Mouse (Mus musculus): ENCODE measurements around the gene Prkrip1.

The Prkrip1 gene

GRCm38 (mm10) chr5:136198474-136199391 is at the start of gene Prkrip1:
TSS of gene Prkrip1 (minus strand) at chr5:136198963.
- DNase-seq (ENCODE audit: low read depth, low spot score), result peak; percentile 98

DNA sequence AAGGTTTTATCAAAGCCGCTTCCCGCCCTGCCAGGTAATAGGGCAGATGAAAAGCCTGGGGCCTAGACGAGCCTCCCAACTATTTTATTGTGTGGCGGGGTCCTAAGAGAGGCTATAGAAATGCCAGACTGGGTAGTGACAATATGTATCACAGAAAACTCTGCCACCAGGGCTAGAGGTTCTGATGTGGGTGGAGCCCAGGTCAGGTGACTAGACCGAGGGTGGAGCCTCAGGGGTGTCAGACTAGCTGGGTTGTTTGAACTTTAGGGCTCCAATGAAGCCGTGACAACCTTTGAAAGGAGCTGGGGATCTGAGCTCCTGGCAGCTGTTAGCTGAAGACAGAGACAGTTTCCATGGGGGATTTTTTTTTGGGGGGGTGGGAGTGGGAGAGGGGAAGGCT is 49.7 kb upstream of the Prkrip1 start:
- no peak for DNase-seq (ENCODE audit: low read depth, low spot score)

DNA sequence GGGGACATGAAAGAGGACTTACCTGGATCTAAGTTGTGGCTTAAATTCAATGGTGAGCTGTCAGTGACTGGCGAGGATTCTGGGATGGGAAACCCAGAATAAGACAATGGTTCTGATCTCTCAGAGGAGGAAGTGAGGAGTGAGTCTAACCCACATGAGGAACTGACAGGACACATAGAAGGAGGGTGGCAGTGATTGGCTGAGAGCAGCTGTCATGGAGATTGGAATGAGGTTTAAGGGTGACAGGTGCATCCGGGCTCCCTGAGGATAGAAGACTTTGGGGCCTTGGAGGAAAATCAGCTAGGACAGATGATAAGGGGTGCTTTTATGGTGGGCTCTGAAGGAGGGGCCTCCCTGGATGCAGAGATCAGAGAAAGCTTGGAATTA is 47.7 kb upstream of the Prkrip1 start, which contains the start of gene Sh2b2:
Sh2b2 (minus strand) TSS at position 105 of the 387 bp plus-strand sequence.
- DNase-seq (ENCODE audit: low read depth, low spot score), result no peak

- DNase-seq (ENCODE audit: low read depth, low spot score), result no peak
Observed at GRCm38 (mm10) chr5:136245541-136246451, 47.0 kb upstream of the Prkrip1 start.

DNA sequence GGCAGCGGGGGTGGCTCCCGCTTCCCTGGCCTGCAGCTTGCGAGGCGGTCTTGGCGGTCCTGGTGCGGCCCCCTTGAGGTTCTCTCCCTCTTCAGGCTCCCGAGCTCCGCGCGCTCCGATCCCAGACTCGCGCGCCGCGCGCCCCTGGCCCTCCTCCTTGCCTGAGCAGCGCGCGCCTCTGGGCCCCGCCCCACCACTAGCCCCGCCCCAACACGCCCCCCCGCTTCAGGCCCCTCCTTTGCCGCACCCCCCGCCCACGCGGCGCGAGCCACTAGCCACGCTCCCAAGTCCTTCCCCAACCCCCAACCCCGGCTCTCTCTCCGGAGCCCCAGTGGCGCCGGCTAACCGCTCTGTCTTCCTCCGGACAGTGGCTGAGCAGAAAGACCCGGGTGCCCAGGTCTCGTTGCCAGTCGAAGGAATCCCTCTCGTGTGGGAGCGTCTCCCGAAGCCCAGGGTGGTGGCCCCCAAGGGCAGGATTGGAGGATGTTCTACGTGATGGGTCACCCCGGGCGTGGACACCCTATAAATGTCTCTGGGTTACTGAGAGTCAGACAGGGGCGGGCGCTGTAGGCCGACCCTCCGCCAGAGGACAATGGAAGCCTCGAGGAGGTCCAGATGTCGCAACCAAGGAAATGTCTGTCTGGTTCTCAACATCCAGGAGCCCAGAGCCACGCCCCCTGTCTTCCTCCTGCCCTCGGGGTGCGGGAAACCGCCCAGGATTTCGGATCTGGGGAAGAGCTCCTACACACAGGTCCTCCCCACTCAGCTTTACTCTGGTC is 46.2 kb upstream of the Prkrip1 start:
- DNase-seq (ENCODE audit: low read depth, low spot score), result peak; percentile 74

DNA sequence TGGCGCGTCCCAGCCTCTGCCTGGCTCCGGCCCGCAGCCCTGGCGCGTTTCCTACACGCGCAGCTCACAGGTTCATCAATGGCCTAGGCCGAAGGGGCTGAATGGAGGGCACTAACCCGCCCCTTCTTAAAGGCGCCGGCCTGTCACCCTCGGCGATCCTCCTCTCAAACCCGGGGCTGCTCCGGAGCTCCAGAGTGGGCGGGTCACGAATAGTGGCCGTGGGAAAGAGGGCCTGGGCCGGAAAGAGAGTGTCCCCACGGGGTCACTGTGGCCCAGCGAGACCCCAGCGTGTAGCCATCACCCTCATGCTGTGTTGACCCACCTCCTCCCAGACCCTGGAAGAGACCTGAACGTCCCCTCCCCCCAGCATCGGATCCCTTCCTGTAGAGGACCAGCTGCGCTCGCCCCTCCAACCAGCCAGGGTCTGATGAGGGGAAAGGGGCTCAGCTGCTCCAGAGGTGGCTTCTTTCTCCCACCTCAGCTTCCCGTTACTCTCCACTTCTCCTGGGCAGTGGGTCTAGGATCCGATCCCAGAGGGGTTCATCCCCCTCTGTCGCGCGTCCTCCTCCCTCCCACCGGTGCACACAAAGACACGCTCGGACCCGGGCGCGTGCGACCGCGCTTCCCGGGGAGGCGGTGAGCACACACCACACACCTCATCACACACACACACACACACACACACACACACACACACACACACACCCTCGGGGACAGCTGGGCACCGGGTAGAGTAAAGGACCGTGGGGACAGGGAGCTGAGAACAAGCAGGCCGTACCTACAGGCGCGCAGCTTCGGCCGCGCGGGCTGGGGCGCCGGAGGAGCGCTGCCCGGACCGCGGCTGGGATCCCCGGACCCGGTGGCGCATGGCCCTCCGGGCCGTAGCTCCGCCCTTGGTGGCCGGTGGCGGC is 45.3 kb upstream of the Prkrip1 start:
- peak; percentile 11 for DNase-seq (ENCODE audit: low read depth, low spot score)

DNA sequence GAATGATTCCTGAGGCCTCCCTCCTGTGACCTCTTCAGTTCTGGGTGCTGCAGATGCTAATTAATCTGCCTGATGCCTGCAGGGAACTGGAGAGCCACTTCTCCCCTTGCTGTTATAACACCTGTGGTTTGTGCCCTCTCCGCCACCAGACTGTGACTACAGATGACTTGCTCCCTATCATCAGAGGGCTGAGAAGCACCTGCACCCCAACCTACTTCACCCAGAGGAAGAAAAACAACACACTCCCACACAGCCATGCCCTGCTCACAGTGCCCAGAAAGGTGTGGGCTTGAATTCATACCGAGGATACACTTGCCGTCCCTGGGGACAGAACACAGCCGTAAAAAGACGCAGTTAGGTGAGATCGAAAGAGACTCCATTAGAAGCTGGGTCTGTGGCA is 42.4 kb upstream of the Prkrip1 start:
- no peak for DNase-seq (ENCODE audit: low read depth, low spot score)

- no peak for DNase-seq (ENCODE audit: low read depth, low spot score)
Observed at GRCm38 (mm10) chr5:136240381-136240780, 41.6 kb upstream of the Prkrip1 start.

DNA sequence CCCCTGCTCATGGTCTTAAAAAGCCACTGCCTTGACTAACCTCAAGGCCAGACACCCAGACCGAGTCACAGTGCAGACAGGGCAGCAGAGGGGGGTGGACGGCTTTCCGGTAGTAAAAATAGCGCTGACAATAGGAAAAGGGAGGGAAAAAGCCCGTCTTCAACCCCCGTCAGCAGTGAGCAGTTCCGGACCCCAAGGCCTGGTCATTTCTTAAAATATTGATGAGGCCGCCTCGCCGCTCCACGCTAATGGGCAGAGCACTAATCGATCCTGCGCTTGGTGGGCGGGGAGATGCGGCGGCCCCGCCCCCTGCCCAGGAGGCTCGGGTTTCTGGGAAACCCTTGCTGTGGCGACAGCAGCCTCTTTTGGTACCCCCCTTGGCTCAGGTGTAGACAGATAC is 38.8 kb upstream of the Prkrip1 start:
- no peak for DNase-seq (ENCODE audit: low read depth, low spot score)

DNA sequence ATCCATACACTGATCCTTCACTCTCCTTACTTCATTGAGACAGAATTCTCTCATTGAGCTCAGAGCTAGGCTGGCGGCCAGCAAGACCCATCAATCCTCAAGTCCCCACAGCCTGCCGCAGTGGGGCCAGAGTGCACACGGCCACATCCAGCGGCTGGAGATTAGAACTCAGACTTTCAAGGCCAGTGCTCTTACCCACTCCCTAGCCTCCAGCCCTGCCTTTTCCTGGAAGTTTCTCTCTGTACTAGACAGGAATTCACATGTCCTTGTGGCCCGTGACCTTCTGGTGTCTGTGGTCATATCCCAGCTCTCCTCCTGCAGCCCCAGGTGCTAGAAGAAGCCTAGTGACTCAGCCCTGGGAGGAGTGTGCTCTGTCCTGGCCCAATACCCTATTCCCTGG is 37.8 kb upstream of the Prkrip1 start:
- DNase-seq (ENCODE audit: low read depth, low spot score), result no peak

DNA sequence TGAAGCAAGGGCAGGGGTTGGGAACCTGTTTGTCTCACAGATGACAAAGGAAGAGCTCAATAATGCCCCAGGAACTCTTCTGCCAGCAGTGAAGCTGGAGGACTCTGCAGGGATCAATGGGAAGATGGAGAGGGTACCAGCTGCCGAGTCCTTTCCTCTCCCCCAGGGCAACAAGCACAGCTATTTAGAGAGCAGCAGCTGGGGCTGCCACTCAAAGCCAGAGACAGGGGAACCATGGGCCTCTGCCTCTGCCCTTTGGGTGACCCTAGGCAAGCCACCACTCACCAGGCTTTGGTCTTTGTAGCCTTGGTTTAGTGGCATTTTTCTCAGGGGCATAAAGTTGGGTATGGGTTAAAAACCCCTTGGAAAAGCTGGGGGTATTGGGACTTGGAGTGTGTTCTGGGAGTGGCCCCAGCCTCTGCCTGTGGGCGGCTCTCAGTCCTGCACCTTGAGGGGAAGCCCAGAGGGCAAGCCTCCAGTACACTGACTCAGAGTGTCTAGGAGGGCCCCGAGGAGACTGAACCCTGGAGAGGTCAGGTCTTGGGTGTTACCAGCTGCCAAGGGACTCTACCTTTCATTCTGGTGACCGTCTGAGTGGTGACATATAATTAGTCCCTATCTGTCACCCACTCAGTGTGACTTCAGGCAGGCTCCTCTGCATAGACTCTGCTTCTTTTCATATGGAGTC is 31.7 kb upstream of the Prkrip1 start:
- no peak for DNase-seq (ENCODE audit: low read depth, low spot score)

DNA sequence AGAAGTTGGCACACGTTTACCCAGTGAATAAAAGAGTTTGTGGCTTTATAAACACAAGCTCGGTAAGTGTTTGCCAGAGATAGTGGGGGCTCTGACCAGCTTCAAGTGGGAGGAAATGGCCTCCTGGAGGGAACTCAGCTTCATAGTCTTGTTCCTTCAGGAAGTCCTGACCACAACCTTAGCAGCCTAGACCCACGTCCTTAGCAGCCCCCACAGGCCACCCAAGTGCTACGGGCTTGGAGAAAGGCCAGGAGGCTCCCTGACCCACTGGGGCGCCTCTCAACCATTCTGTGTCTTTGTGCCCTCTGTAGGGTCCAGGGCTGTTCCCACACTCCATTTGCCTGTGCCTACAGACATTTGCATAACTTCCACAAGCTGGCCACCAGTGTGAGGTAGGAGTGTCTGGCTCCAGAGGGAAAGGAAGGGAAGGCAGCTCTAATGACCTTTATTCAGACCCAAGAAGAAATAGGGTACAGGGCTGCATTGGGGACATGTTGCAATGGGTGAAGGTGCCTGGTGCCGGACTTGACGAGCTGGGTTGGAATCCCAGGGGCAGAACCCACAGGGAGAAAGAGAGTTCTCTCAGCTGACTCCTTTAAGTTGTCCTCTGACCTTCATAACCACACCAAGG is 27.6 kb upstream of the Prkrip1 start:
- no peak for DNase-seq (ENCODE audit: low read depth, low spot score)

DNA sequence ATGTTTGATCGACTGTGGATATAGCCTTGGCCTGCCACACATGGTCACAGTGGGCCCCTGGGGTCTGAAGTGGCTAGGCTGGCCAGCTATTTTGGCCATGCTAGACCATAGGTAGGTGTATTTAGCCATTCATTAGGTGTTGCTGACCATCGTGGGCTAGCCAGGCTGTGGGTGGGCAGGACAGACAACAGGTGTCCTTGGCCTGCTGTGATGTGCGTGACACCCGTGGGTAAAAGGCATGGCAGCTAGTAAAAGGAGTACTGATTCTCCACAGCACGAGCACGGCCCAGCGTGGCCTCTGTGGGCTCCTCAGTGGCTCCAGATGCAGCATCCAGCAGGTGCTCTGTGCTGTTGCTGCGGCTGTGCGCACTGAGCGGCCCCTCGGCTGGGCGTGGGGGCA is 19.8 kb upstream of the Prkrip1 start:
- DNase-seq (ENCODE audit: low read depth, low spot score), result no peak

GRCm38 (mm10) chr5:136217932-136218381 is 19.2 kb upstream of the Prkrip1 start:
- no peak for DNase-seq (ENCODE audit: low read depth, low spot score)

DNA sequence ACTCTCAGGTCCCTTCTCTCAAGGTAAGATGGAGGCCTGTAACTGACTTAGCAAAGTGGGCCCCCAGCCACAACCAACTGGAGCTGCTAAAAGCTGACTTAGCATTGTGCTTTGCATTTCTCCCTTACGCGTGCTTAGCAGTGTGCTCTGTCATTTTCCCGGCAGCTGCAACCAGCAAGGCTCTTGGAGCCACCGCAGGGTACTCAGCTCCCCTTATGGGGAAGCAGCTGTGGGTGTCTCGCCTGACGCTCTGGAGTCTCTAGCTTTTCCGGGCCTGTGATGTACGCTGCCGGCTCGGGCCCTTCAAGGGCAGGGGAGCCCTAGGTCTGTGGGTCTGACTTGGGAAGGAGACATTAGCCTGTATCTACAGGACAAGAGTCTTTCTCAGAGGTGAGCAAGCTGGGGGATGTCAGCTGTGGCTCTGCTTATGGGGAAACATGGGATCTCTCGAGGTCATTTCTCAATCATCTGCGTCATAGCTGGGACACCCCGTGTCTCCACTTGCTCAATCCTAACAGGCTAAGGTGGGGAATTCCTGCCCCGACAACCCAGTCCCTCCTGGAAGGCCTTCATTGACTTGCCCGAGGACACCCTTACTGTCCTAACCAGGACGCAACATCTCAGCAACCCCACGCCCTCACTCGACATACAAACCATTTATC is 18.4 kb upstream of the Prkrip1 start:
- DNase-seq (ENCODE audit: low read depth, low spot score), result no peak

DNA sequence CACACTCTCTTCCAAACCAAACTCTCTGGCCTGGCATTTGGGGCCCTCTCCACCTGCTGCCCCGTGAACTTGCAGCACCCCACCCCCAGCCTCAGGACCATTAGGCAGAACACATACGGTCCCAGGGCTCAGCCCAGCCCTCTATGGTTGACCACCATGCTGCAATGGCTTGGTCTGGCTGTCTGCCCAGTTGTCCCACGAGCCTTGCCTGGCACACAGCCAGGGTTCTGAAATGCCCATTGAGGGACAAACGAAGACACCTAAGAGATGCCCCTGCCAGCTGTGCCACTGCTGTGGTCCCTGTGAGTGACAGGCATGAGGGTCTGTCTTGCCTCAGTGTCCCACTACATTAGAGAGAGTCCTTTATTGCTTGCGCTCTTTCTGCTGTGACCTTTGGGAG is 17.2 kb upstream of the Prkrip1 start:
- no peak for DNase-seq (ENCODE audit: low read depth, low spot score)

DNA sequence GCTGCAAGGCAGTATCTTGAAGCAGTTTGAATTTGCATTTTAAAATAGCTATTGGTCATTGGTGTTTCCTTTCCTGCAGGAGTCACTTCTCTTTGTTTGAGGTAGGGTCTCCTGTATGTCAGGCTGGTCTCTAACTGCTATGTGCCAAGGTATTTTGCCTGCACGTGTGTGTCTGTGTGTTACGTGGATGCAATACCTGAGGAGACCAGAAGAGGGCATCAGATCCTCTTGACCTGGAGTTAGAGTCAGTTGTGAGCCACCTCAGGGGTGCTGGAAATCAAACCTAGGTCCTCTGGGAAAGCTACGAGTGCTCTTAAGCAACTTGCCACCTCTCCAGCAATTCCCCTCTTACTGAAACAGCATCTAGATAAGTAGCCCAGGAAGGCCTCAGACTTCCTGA is 16.4 kb upstream of the Prkrip1 start:
- DNase-seq (ENCODE audit: low read depth, low spot score), result peak; percentile 32

DNA sequence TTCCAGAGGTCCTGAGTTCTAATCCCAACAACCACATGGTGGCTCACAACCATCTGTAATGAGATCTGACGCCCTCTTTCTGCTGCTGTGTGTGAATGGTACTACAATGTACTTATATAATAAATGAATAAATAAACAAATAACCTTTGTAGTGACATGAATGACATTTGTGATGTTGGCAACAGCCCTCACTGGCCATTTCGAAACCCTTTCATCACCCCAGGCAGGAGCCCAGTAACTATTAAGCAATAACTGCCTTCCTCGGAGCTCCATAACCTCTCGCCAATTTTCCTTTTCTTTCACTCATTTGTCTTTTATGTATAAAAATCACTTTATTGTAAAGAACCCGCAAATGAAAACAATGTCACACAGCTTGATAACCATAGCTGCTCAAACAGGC is 15.0 kb upstream of the Prkrip1 start:
- no peak for DNase-seq (ENCODE audit: low read depth, low spot score)

DNA sequence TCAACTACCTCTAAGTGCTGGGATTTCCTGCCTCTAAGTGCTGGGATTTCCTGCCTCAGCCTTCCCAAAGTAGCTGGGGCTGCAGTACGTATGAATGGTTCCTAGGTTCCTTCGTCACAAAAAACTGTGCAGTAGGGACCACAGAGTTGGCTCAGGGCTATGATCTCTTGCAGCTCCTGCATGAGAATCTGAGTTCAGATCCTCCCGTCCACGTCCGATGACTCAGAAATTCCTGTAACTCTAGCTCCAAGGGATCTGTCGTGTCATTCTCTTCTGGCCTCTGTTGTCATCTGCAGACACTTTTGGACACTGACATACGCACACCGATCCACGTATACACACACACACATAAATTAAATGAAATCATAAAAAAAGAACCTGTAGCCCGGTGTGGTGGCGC is 14.0 kb upstream of the Prkrip1 start:
- DNase-seq (ENCODE audit: low read depth, low spot score), result no peak
